Mouse (Mus musculus): Measurements from ENCODE around the gene Herpud1. TPM values are rescaled to one million over a fixed set of nuclear protein-coding genes. Genes with fewer than 3 reads are reported as not detected.
A peak's percentile ranks its signal among the peaks of the same experiment; 100 is the strongest.

Gene Herpud1
- total RNA-seq, 2 experiments from 2014 or later, result 41.5 to 44.3 TPM

DNA sequence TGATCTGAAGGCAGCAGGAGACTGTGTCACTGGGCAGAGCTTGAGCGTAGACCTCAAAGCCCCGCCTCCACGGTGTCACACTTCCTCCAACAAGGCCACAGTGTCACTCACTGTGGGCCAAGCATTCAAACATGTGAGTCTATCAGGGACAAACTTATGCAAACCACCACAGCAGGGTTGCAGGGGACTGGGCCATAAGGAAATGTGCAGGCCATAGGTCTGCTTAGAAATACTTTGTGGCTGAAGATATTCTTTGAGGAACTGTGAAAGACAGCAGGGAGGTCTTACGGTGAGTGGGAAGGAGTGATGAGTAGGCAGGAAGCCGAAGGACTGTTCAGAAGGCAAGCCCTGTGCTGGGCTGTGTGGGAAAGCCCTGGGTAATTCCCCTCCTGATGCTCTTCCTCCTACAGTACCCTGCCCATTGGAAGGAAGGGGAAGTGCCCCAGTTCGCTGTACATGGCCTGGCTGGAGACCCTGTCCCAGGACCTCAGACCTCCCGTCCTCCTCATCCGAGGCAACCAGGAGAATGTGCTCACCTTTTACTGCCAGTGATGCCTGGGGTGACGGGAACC lies 20.7 kb upstream of the Herpud1 start:
- intact Hi-C loops (cut with DNase I), result no loop called here
- no peak for DNase-seq (ENCODE audit: extremely low spot score in 1 of 2, low spot score in 2 of 2)

DNA sequence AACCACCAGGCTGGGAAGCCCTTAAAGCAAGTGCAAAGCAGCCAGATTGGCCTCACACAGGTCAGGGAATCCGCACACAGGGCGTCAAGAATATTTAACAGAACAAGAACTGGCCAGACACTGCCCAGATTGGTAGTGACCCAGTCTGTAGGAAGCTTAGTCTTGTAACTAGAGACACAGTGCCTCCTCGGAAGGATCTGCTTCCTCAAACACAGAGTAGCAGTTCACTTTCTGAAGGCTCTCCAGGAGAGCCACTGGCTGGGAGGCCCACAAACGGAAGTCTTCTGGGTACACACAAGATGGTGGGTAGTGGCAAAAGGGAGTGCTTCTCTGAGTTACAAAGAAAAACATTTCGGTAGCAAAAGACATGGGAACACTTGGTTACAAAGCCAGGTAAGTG lies 15.4 kb upstream of the Herpud1 start:
- DNase-seq (ENCODE audit: extremely low spot score in 1 of 2, low spot score in 2 of 2), result no peak
- intact Hi-C loops (cut with DNase I), result no loop called here

DNA sequence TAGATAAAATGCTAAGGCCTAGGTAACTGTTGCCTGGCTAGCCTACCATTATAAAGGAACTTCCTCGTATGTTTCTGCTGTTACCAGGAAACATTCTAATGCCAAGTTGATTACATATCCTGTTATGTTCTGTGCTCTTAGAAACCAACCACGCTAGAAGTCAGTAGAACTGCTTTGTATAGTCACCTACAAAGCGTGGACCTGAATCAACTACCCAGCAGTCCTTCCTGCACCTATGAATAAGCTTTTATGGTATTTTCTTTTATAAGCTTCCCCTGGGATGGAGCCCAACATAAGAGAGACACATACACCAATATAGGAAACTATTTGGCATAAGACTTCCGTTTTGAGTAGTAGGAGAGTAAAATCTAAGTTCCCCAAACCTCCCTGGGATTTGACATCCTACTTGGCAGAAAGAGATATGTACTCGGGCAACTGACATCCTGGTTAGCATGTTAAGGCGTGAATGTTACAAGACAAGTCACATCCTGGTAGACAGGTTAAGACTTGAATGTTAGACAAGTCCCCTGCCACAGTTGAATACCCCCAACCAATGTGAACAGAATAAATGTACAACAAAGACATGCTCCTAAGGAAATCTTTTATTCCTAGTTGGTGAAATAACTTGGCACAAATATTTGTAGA lies 13.2 kb upstream of the Herpud1 start:
- intact Hi-C loops (cut with DNase I), result no loop called here
- no peak for DNase-seq (ENCODE audit: extremely low spot score in 1 of 2, low spot score in 2 of 2)

DNA sequence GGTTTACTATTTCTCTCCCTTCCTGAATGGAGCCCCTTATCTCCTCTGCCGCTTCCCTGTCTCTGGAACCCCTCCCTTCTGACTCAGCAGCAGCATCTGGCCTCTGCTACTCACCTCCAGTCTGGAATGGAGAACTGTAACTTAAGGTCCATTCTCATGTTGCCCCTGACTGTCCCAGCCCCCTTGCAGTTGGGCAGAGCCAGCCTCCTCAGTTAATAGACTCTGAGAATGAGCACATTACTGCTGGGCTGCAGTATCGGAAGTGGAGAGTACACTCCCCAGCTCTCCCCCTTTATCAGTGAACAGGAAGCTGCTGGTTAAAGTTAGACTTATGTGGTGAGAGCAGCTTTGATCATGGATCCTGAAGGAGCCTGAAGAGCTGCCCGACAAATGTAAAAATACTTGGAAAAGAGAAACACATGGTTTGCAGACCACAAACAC lies 10.7 kb upstream of the Herpud1 start:
- no peak for DNase-seq (ENCODE audit: extremely low spot score in 1 of 2, low spot score in 2 of 2)
- intact Hi-C loops (cut with DNase I), result no loop called here

DNA sequence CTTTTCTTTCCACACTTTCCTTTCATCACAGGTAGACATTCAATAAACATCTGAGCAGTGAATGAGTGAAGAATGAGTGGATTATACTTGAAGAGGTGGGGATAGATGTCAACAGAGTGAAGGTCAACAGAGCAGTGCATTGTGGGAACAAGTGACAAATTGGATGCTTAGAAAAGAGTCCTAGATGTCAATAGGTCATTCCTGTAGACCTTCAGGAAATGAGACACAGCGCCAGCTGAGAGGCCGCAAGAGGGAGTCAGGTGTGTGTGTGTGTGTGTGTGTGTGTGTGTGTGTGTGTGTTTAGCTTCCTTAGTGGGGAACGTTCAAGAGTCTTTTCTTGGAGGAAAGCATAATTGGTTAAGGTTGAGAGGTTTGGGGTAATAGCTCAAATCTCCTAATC lies 10.1 kb upstream of the Herpud1 start:
- no peak for DNase-seq (ENCODE audit: extremely low spot score in 1 of 2, low spot score in 2 of 2)
- intact Hi-C loops (cut with DNase I), result no loop called here

DNA sequence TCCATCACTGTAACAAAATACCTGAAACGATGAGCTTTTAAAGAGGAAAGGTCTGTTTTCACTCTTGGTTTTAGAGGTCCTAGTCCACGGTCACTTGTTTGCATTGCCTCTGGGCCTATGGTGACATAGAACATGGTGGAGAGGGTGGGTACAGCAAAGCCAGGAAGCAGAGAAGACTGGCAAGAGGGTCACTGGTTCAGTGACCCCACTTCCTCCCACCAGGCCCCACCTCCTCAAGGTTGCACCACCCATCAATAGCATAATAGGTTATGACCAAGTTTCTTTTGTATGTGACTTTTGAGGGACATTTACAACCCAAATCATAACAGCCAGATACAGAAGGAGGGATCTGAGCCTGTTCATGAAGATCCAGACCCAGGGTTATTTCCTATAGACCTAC lies 9.7 kb upstream of the Herpud1 start:
- DNase-seq (ENCODE audit: extremely low spot score in 1 of 2, low spot score in 2 of 2), result no peak
- intact Hi-C loops (cut with DNase I), result no loop called here

DNA sequence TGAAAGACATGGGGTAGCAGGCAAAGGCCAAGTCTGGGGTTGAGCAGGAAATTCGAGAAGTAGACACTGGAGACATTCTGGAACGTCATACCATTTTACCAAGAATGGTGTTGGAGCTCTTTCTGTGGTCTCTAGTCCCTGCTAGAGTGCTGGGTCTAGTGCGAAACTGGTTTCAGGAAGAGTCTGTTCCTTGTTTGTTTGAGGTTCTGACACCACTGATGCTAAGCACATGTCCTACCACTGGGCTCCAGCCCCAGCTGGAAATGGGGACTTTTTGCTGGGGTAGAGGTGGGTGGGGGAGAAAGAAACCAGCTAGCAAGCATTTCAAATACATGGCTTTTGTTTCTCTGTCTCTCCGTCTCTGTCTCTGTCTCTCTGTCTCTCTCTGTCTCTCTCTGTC lies 9.2 kb upstream of the Herpud1 start:
- intact Hi-C loops (cut with DNase I), result no loop called here
- DNase-seq (ENCODE audit: extremely low spot score in 1 of 2, low spot score in 2 of 2), result no peak

DNA sequence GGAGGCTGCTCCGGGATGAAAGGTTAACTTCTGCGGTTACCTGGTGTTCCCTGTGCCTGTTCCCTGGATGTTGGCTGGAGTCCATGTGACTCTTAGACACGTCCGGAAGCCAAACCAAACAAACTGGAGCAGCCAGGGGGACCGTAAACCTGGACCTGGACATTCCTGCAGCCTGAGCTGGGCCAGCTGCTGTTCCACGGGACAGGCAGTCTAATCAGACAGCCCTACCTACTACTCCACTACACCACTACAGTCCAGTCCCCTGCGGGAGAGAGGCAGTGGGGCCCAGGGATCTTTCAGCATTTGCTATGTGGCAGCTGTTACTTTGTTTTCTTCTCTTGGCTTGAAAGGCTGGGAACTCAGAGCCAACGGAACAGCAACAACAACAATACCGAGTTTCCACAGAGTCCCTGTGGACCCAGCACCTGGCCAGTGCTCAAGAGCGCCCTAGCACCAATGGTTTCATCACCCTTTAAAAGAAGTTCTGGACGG lies 8.5 kb upstream of the Herpud1 start:
- DNase-seq (ENCODE audit: extremely low spot score in 1 of 2, low spot score in 2 of 2), result peak in 1 of 2 experiments; percentile 61

DNA sequence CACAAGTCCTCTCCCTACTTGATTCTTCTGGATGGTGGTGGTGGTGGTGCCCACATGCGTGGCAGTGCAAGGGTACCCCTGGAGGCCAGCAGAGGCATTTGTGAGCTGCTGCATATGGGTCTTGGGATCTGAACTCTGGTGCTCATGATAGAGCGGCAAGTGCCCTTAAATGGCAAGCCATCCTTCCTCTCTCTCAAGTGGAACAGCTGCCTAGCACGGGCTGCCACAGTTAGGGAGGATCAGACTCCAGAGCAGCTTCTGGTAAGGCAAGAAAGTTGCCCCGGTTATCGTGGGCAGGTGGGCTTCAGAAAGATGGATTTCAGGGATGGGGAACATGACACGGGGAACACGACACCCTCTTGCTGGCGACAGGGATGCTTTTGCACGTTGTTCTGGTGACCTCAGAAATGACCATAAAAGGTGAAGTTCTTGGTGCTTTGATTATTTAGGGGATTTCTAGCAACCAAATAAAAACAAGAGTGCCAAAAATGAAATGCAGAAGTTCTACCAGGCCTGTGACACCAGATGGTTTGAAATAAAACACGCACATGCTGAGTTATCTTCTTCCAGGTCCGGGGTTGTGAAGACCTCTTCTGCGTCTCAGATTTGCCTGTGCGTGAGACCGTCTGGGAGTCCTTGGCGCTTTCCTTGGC lies 7.3 kb upstream of the Herpud1 start:
- no peak for DNase-seq (ENCODE audit: extremely low spot score in 1 of 2, low spot score in 2 of 2)
- intact Hi-C loops (cut with DNase I), result no loop called here

More for the DNA sequence above, 8.5 kb upstream of the Herpud1 start:
- intact Hi-C loops (cut with DNase I), result no loop called here

DNA sequence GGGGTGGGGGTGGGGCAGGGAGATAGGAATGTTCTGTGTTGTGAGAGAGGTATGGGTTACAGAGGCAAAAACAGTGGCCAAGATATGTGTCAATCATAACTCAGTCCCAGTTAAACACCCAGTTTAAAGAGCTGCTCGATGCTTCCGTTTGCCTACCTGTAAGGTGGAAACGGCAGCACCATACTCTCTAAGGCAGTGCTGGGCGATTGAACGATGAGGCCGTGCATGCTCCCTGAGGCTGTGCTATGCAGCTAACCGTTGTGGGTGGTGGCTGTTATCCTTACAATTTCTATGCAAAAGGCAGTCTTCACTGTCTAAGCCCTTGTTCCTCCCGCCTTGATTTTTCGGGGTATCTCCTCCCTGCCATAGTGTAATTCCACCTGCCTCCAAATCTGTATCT lies 6.6 kb upstream of the Herpud1 start:
- intact Hi-C loops (cut with DNase I), result no loop called here
- DNase-seq (ENCODE audit: extremely low spot score in 1 of 2, low spot score in 2 of 2), result no peak

DNA sequence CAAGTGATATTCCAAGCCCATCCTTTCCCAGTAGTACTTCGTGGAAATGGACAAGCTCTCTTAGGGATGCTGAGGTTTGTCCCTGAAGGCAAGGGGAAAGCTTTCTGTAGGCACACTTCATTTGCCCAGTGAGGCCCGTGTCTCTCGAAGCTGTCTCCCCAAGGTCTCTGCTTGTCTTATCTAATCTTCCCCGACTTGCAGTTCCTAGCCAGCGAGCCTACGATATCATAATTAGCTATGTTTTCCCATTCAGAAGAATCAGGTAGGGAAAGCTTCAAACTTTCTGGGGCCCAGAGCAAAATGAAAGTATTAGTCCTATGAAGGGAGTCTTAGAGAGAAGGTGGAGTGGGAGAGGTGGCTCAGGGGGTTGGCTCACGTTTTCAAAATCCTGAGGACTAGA lies 2.1 kb upstream of the Herpud1 start:
- intact Hi-C loops (cut with DNase I), result no loop called here

DNA sequence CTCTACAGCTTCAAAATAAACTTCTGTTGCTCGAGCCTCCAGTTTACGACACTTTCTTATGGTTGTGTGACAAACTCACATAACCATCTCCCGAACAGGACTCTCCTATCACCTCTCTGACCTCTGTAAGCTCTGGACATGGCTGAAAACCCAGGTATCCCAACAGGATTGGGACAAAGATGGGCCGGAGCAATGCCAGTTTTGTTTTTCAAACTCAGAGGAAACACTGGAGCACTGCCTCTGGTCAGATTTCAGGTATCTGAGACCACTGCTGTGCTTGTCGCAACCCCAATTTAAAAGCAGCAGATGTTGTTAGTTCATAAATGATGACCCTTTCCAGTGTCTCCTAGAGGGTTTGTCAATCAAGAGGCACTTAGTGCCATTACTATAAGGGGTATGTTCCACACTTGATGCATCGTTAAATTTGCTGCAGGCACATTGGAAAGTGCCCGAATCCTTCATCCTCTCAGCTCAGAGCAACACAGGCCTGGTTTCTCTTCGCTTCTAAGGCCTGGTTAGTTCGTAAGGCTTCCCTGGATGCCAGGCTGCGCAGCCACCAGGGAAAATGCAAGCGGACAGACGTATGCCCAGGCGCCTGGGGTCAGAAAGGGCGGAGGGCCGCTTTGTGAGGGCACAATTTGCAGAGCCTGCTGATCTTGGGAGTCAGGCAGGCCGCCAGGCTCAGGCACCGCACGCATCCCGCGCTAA lies 578 bp upstream of the Herpud1 start:
- no peak for DNase-seq (ENCODE audit: extremely low spot score in 1 of 2, low spot score in 2 of 2)
- intact Hi-C loops (cut with DNase I), result loop anchor here (5.0 kb wide), 1 partner anchor 43 kb away; no protein-coding TSS in a partner anchor

More for the DNA sequence above, 2.1 kb upstream of the Herpud1 start:
- no peak for DNase-seq (ENCODE audit: extremely low spot score in 1 of 2, low spot score in 2 of 2)

DNA sequence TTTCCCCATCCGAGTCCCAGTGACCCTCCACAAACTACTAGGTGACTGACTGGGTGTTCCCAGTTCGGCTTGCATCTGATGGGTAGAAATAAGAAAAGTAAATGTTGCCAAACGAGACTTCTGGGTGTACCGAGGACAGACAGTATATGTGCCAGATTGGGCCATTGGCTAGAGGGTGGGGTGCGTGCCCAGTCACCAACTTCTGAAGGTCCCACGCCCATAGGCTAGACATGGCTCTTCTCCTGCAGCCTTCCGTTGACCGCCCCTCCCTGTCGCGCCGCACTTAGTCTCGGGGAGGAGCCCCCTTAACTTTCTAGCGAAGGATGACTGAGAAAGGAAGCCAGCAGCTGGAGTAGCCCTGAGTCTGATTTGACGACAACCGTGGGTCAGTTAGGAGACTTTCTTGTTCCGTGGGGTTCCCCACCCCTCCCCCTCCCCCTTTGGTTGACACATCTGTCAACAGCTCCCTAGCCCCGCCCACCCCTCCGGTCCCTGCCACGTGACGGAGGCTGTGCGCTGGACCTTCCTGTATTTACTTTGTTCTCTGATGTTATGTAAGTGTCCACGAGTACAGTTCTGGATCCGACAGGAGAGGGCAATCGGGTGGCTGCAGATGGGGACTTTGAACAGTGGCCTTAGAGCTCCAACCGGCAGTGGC lies 918 bp downstream of the Herpud1 start:
- intact Hi-C loops (cut with DNase I), result loop anchor here (5.0 kb wide), 1 partner anchor 45 kb away; no protein-coding TSS in a partner anchor
- peak; percentile 39 to 92 for DNase-seq (ENCODE audit: extremely low spot score in 1 of 2, low spot score in 2 of 2)

DNA sequence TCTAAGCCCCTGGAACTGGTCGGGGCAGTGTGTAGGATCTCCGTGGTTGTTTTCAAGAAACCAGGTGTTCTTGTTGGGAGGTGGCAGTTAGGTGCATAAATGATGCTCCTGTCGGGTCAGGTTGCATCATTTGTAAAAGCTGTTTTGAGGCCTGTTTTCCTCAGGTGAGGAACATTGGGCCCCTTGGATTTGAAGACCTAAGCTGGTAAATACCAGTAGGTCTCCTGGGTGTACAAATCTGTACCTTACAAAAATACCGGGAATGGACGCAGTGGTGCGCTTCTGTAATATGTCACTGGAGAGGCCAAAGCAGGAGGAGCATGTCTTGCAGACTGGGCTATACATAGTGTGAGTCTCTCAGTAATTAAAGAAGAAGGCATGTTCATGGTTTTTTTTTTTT lies 1.5 kb downstream of the Herpud1 start:
- intact Hi-C loops (cut with DNase I), result loop anchor here (5.0 kb wide), 1 partner anchor 45 kb away; no protein-coding TSS in a partner anchor
- no peak for DNase-seq (ENCODE audit: extremely low spot score in 1 of 2, low spot score in 2 of 2)

DNA sequence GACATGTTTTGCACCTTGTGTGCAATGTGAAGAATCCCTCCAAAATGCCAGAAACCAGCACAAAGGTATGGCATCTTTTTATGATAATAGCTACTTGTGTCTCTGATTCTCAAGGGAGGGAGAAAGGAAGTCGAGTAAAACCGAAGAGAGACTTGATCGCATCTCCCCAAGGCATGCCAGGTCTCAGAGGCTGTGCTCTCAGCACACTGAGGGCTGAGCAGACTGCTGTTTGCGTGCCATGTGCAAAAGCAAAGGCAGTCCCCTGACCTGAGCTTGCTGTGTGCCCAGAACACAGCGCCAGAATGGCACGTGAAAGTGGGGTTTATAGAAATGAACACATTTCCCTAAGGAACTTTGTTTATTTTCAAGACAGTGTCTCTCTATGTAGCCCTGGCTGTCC lies 3.3 kb downstream of the Herpud1 start:
- intact Hi-C loops (cut with DNase I), result loop anchor here (5.0 kb wide), 1 partner anchor 47 kb away; no protein-coding TSS in a partner anchor
- no peak for DNase-seq (ENCODE audit: extremely low spot score in 1 of 2, low spot score in 2 of 2)

DNA sequence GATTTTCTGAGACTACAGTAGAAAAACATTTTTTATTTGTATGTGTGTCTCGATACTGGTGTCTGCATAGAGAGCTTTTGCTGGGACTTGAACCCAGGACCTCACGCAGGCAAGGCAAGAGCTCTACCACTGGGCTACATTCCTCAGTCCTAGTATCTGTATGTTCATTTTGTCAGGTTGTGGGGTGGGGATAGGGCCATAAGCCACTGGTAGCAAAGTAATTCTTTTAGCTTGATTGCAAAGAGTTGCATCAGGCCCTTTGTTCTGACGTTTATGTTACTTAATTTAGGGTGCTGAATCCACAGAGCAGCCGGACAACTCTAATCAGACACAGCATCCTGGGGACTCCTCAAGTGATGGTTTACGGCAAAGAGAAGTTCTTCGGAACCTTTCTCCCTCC lies 4.2 kb downstream of the Herpud1 start:
- intact Hi-C loops (cut with DNase I), result no loop called here
- no peak for DNase-seq (ENCODE audit: extremely low spot score in 1 of 2, low spot score in 2 of 2)

DNA sequence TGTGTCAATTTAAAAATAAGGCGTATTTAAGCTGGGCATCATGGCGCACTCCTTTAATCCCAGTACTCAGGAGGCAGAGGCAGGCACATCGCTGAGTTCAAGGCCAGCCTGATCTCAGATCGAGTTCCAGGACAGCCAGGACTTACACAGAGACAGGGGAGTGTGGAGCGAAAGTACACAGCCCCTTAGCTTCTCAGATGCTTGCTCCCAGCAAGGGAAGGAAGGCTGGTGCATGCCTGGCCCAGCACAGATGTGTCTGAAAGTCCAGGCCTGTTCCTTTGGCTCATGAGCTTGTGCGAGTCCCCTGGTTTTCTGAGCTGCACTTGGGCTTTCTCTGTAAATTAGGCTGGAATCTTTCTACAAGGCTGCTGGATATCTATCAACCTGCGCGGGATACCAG lies 4.7 kb downstream of the Herpud1 start:
- no peak for DNase-seq (ENCODE audit: extremely low spot score in 1 of 2, low spot score in 2 of 2)
- intact Hi-C loops (cut with DNase I), result no loop called here

DNA sequence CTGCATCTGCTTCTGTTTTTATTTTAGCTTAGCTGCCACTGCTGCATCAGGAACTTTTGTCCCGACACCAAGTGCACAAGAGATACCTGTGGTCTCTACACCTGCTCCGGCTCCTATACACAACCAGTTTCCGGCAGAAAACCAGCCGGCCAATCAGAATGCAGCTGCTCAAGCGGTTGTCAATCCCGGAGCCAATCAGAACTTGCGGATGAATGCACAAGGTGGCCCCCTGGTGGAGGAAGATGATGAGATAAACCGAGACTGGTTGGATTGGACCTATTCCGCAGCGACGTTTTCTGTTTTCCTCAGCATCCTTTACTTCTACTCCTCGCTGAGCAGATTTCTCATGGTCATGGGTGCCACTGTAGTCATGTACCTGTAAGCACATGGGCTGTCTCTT lies 5.9 kb downstream of the Herpud1 start:
- DNase-seq (ENCODE audit: extremely low spot score in 1 of 2, low spot score in 2 of 2), result peak in 1 of 2 experiments; percentile 68
- intact Hi-C loops (cut with DNase I), result no loop called here

DNA sequence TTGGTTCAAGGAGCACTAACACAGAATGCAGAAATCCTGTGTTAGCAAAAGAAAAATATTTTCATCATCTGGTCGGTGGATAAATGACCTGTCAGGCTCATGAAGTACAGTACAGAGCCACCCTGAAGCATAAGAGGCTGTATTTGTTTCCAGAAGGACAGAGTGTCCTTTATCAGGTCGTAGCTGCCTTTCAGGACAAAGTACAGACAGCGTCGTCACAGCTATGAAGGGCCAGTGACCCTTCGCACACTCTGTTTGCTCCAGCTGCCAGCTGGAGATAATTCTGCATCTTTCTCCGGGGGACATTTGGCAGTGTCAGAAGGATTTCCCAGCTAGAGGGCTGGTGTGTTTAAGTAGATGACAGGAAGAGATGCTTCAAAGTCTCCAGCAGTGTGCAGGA lies 6.4 kb downstream of the Herpud1 start:
- intact Hi-C loops (cut with DNase I), result no loop called here
- no peak for DNase-seq (ENCODE audit: extremely low spot score in 1 of 2, low spot score in 2 of 2)
